Mouse (Mus musculus) brain, embryonic 14.5 days (tissue): ENCODE measurements at regions not wholly inside any gene's neighbourhood (a gene's known extent, or its start where the extent isn't known, plus 50 kb on each side); places are given as distances from the start of the nearest gene placed in this dataset.

Source experiments
- CTCF ChIP-seq: fragments of 200-500 bp; IDR thresholded peaks from 2 replicates; pipeline ENCODE4 v1.5.1; 2012; ENCODE audit warnings: inconsistent platforms, mild to moderate bottlenecking, moderate library complexity, borderline replicate concordance; ENCODE audit not compliant: insufficient read depth, insufficient read length; ENCODE audit errors: extremely low read depth
- POLR2A ChIP-seq: fragments of 200-500 bp; IDR thresholded peaks from 2 replicates; pipeline ENCODE4 v1.6.1; 2012; ENCODE audit warnings: mild to moderate bottlenecking, inconsistent platforms, borderline replicate concordance; ENCODE audit not compliant: poor library complexity, insufficient read depth, insufficient read length, severe bottlenecking; ENCODE audit errors: extremely low read depth

DNA sequence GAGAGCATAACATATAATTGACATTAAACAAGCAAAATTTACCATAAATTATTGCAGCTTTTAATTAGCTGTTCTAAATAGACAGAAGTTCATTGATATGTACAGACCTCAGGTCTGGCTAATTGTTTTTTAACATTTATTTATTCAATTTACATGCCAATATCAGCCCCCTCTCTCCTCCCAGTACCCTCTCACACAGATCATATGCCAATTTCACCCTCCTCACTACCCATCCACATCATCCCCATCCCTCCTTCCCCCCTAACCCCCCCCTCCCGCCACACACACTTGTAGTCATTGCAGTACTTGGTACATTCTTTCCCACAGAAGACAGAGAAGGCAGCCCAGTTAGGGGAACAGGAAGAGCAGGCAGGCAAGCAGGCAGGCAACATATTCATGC is 91.4 kb upstream of the Npsr1 start:
- TF ChIP-seq POLR2A (no peak), CTCF (no peak)
